Mouse (Mus musculus): ENCODE data around the gene Rac1.

DNA sequence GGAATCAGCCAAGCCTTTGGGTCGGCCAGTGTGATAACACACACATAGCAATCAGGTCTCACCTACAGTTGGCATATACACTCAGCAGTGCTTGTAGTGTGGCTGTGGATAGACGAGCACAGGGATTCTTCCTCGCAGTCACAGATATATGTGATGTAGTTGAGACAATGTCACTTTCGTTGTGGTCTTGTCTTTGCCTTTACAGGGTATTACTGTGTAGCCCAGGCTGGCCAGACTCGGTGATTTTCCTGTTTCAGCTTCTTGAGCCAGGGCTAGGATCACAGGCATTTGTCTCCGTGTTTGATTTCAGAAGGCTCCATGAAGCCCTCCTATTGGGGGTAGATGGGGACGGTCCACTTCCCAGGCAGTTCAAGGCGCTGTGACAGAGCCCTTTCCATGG is 58.2 kb downstream of the Rac1 start:
- no peak for TF ChIP-seq CTCF (IDR thresholded peaks at IDR 0.05; ENCODE audit: low read depth)
- no peak for TF ChIP-seq EP300 (IDR thresholded peaks at IDR 0.05; ENCODE audit: low read depth)
